Mouse (Mus musculus) limb, embryonic 14.5 days (tissue): ENCODE measurements at regions not wholly inside any gene's neighbourhood (a gene's known extent, or its start where the extent isn't known, plus 50 kb on each side); places are given as distances from the start of the nearest gene placed in this dataset.

Experiments
- ATAC-seq: fragments of 200-750 bp; cut with Nextera tagmentation; 2 replicates; pipeline ENCODE4 v1.8.0; 2017; ENCODE audit warnings: low read depth, moderate number of reproducible peaks, moderate TSS enrichment; ENCODE audit not compliant: low FRiP score
- DNase-seq: peaks from one replicate; pipeline ENCODE4 v3.0.0-alpha.2; 2015; ENCODE audit warnings: low spot score
- H3K27ac ChIP-seq: fragments of 300-500 bp; sonication (generic); replicated peaks from 2 replicates; pipeline ENCODE4 v1.5.1; 2014; ENCODE audit warnings: low read depth, mild to moderate bottlenecking, low read length, moderate library complexity, mixed read lengths
- H3K27me3 ChIP-seq: fragments of 300-500 bp; sonication (generic); 2 replicates; pipeline ENCODE4 v1.6.1; 2014; ENCODE audit warnings: low read length, mixed read lengths; ENCODE audit not compliant: control insufficient read depth, insufficient read depth
- H3K36me3 ChIP-seq: fragments of 300-500 bp; sonication (generic); 2 replicates; pipeline ENCODE4 v1.6.1; 2014; ENCODE audit warnings: mild to moderate bottlenecking, low read length, moderate library complexity, mixed read lengths; ENCODE audit not compliant: control insufficient read depth, insufficient read depth
- H3K4me1 ChIP-seq: fragments of 300-500 bp; sonication (generic); 2 replicates; pipeline ENCODE4 v1.6.1; 2014; ENCODE audit warnings: antibody characterized with exemption, low read length, mixed read lengths; ENCODE audit not compliant: control insufficient read depth, insufficient read depth
- H3K4me2 ChIP-seq: fragments of 300-500 bp; sonication (generic); replicated peaks from 2 replicates; pipeline ENCODE4 v1.6.1; 2014; ENCODE audit warnings: low read depth, mild to moderate bottlenecking, low read length, moderate library complexity; ENCODE audit not compliant: severe bottlenecking
- H3K4me3 ChIP-seq: fragments of 300-500 bp; sonication (generic); replicated peaks from 2 replicates; pipeline ENCODE4 v1.5.1; 2014; ENCODE audit warnings: low read length
- H3K9ac ChIP-seq: fragments of 300-500 bp; sonication (generic); 2 replicates; pipeline ENCODE4 v1.6.1; 2014; ENCODE audit warnings: mild to moderate bottlenecking, low read depth, low read length, moderate library complexity; ENCODE audit not compliant: severe bottlenecking
- H3K9me3 ChIP-seq: fragments of 300-500 bp; sonication (generic); 2 replicates; pipeline ENCODE4 v1.6.1; 2016; ENCODE audit warnings: low read length; ENCODE audit not compliant: control insufficient read depth
- POLR2A ChIP-seq: fragments of 200-500 bp; IDR thresholded peaks from 2 replicates; pipeline ENCODE4 v1.8.0; 2012; ENCODE audit warnings: inconsistent platforms, mild to moderate bottlenecking, moderate library complexity, borderline replicate concordance; ENCODE audit not compliant: insufficient read depth, insufficient read length; ENCODE audit errors: extremely low read depth
- WGBS: fragments of 180-500 bp; shearing (Covaris S2); extraction: QIAGEN DNeasy Blood & Tissue Kit; methylation state at CpG from one replicate; pipeline ENCODE4 v1.1.7; 2014; 5-methylcytosine and 5-hydroxymethylcytosine counted together

DNA sequence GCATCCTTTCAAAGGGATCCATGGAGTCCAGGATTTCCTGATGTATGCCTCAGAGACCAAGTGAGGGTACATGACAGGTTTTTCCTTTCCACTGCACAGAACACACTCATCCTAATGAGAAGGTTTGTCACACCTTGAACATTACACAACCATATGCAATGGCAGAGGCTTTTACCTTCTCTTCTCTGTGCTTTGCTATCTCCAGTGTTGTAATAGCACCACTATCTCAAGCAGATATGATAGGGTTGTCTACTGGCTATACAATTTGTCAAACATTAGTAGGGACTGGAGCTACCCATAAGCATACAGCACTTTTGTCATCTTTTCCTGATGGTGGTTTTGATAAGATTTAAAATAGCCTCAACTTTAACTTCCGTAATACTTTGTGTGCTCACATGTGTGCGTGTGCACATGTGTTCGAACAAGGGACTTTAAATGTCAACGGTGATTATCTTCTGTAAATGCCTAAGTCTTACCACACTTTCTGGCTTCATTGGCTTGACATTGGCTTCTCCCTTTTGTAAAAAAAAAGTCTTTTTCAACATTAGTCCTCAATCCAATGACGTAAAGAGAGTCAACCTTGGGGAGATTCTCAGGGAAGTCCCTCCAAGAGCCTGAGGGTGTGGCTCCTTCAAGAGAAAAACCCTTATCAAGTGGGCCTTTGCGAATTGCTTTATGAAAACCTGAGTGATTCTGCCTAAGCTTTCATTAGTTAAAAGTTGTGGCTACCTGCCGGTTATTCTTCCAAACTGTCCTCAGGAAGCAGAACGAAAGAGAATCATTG is 513.1 kb upstream of the 4930412O13Rik start:
- no peak for TF ChIP-seq POLR2A
- ATAC-seq: no peak
- H3K36me3 ChIP-seq: no peaks in the 10 kb centered on the region

DNA sequence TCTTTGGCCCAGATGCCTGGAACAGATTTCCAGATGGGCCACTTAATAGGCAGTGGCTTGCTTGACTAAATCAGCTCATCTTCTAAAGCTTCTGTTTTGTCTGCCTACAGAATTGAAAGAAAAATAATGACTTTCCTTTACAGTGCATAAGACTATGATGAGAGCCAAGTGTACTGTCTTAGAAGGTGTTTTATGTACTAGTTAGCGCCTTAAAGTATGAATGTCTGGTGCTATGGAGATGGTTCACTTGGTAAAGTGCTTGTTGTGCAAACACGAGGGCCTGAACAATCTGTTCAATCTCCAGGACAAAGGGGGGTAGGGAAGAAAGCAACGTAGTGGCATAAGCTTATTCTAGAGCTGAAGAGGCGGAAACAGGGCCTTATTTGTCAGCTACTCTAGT is 511.5 kb upstream of the 4930412O13Rik start:
- Histone ChIP-seq H3K9ac (no peak overlapping the region), H3K4me2 (no peak overlapping the region), H3K4me1 (no peaks in the 10 kb centered on the region), H3K4me3 (no peak overlapping the region), H3K36me3 (no peaks in the 10 kb centered on the region), H3K9me3 (no peaks in the 10 kb centered on the region), H3K27me3 (no peaks in the 10 kb centered on the region), H3K27ac (no peak overlapping the region)
- DNase-seq (no peak), ATAC-seq (no peak)
- TF ChIP-seq POLR2A: no peak
- WGBS: 73% methylated on average over 4 of the region's 4 CpGs

More for the DNA sequence above, 513.1 kb upstream of the 4930412O13Rik start:
- H3K9me3 ChIP-seq: no peaks in the 10 kb centered on the region
- WGBS: 88% methylated on average over 8 of the region's 8 CpGs
- H3K27ac ChIP-seq: no peak overlapping the region
- no peak overlapping the region for H3K4me2 ChIP-seq
- H3K4me3 ChIP-seq: no peak overlapping the region
- H3K9ac ChIP-seq: no peak overlapping the region
- no peaks in the 10 kb centered on the region for H3K4me1 ChIP-seq
- H3K27me3 ChIP-seq: no peaks in the 10 kb centered on the region
- no peak for DNase-seq

DNA sequence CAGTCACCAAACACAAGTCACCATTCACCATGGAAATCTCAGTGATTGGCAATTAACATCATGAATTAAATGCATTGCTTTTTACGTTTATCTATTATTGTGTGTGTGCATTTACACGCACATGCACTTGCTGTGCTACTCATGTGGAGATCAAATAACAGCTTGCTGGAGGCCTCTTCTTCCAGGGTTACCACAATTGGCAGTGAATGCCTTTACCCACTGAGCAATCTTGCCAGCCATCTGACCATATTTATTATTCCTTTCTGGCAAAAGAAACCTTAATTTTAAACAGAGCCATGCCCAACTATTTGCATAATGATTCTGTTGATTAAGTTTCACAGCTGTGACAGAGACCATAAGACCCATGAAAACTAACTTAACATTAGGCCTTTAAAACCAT is 494.5 kb upstream of the 4930412O13Rik start:
- no peaks in the 10 kb centered on the region for H3K27me3 ChIP-seq
- H3K36me3 ChIP-seq: no peaks in the 10 kb centered on the region
- 77% methylated on average over 2 of the region's 2 CpGs for WGBS

DNA sequence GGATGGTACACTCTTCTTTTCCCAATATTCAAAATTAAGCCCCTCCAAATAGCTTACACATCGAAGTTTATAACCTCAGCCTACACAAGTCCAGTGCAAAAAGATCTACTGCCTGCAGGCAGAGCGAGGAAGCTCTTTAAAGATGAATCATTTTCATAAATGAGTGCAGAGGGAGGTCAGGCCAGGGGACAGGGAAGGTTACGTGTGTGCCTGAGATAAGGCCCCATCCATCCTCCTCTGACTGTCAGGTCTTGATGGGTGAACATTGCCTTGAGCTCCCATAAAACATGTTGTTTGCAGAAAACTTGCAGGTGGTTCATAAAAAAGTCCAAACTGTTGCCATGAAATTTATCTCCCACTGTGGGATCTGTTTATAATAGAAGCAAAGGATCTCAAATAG is 493.0 kb upstream of the 4930412O13Rik start:
- WGBS: 55% methylated on average over 3 of the region's 3 CpGs
- Histone ChIP-seq H3K36me3 (no peaks in the 10 kb centered on the region), H3K4me2 (no peak overlapping the region), H3K27me3 (no peaks in the 10 kb centered on the region), H3K9ac (no peak overlapping the region), H3K27ac (no peak overlapping the region), H3K9me3 (no peaks in the 10 kb centered on the region), H3K4me1 (no peaks in the 10 kb centered on the region), H3K4me3 (no peak overlapping the region)
- no peak for ATAC-seq
- DNase-seq: no peak
- TF ChIP-seq POLR2A: no peak

More for the DNA sequence above, 494.5 kb upstream of the 4930412O13Rik start:
- Histone ChIP-seq H3K4me3 (no peak overlapping the region), H3K9me3 (no peaks in the 10 kb centered on the region), H3K4me2 (no peak overlapping the region), H3K9ac (no peak overlapping the region), H3K27ac (no peak overlapping the region), H3K4me1 (no peaks in the 10 kb centered on the region)
- no peak for TF ChIP-seq POLR2A
- no peak for ATAC-seq
- no peak for DNase-seq

DNA sequence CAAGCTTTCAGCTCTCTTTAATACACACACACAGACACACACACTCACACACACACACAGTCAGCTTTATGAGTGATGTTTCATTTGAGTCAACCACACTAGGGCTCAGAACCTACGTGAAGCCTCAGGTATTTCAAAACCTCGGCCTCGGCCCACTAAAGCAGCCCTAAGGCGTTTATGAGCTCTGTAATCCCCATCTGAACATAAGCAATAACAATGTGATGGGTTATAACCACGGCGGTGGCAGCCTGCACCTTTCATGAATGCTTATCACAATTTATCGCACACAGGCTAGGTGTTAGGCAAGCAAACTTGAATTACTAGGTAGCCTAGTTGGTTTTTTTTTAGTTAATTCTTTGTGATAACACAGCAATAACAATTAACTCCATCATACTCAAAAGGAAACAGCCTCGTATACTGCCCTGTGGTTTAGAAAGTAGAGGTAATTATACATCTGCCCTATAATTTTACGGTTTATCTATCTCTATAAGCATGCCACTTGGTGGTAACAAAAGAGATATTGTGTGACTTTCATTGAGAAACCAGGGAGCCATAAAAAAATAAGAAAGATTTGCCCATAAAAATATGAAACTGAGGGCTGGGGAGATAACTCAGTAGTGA is 485.6 kb upstream of the 4930412O13Rik start:
- no peak for TF ChIP-seq POLR2A
- H3K27ac ChIP-seq: no peak overlapping the region
- ATAC-seq: no peak

More for the DNA sequence above, 485.6 kb upstream of the 4930412O13Rik start:
- no peaks in the 10 kb centered on the region for H3K9me3 ChIP-seq
- H3K4me2 ChIP-seq: no peak overlapping the region
- H3K4me3 ChIP-seq: no peak overlapping the region
- no peaks in the 10 kb centered on the region for H3K27me3 ChIP-seq
- H3K4me1 ChIP-seq: no peaks in the 10 kb centered on the region
- no peak for DNase-seq
- H3K9ac ChIP-seq: no peak overlapping the region
- 48% methylated on average over 9 of the region's 9 CpGs for WGBS
- H3K36me3 ChIP-seq: no peaks in the 10 kb centered on the region
